Mouse (Mus musculus): ENCODE measurements around the gene Alkbh5. TPM values are rescaled to one million over a fixed set of nuclear protein-coding genes. Genes with fewer than 3 reads are reported as not detected.
"Not testable (repeated sequence)": the region's sequence is repeated elsewhere in the genome, so short reads cannot be mapped to it uniquely, and the experiment has no call there.

The Alkbh5 gene
- polyA plus RNA-seq, 1 experiment from 2014 or later = 29.7 TPM

DNA sequence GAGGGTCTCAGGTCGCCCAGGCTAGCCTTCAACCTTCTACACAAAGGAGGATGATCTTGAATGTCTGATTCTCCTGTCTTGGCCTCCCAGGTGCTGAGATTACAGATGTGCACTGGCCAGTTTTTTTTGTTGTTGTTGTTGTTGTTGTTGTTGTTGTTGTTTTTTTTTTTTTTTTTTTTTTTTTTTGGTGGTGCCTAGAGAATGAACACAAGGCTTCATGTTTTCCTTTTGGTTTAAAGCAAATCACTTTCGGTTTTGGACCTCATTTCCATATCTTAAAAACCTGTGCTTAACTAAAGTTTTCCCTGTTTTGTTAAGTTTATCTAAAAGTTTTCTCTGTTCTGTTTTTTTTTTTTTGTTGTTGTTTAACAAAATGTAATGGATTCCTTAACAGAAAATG is 3.4 kb downstream of the Alkbh5 start:
- peak overlapping the region; percentile 76 for H3K4me2 ChIP-seq (ENCODE audit: low read depth)
- peaks cover 17% of the 10 kb centered on the region for H3K4me1 ChIP-seq (ENCODE audit: control insufficient read depth, insufficient read depth, low read length)
- H3K9me3 ChIP-seq (ENCODE audit: control insufficient read depth, low read length) = no peaks in the 10 kb centered on the region
- WGBS = 3% methylated on average over 2 of the region's 2 CpGs
- H3K4me3 ChIP-seq (ENCODE audit: low read depth, low read length) = peak overlapping the region; percentile 96
- H3K36me3 ChIP-seq (ENCODE audit: control insufficient read depth, insufficient read depth, low read length) = no peaks in the 10 kb centered on the region
- no peak overlapping the region for H3K9ac ChIP-seq (ENCODE audit: low read length)
- no peak overlapping the region for H3K27ac ChIP-seq (ENCODE audit: low read depth, low read length)
- DNase-seq (ENCODE audit: low spot score) (no peak), ATAC-seq (ENCODE audit: insufficient read depth, low FRiP score, low TSS enrichment) (no peak)
- no peaks in the 10 kb centered on the region for H3K27me3 ChIP-seq (ENCODE audit: control insufficient read depth, insufficient read depth, low read length)

DNA sequence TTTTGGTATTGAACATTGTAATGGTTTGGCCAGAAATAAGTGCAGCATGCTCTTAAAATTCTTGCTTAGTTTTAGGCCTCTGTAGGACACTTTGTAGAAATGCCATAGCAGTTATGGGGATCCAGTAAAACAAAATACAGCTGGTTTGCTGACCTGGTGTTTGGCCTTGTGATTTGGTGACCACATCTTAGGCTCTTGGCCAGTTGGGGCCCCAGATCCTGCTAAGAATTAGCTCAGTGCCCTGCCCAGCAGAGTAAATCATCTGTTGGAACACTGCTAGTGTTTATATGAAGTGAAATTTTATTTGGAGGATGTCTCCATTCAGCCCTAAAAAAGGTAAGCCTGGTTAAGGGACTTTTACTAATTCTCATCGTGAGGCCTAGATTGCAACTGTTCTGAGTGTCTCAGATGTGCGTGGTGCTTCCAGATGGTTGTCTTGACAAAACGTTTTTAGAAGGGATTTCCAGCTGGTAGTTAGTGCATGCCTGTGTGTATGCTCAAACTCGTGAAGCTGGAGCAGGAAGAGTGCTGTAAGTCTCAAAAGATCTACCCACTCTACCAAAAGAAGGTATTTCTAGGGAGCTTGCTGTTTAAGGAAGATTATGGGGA is 3.9 kb downstream of the Alkbh5 start:
- no peak for DNase-seq (ENCODE audit: low spot score)
- Histone ChIP-seq H3K4me3 (ENCODE audit: low read depth, low read length) (peak overlapping the region; percentile 34), H3K4me2 (ENCODE audit: low read depth) (peak overlapping the region; percentile 76), H3K9me3 (ENCODE audit: control insufficient read depth, low read length) (no peaks in the 10 kb centered on the region), H3K9ac (ENCODE audit: low read length) (peak overlapping the region; percentile 16; the same call in 1 of the 2 replicates), H3K27ac (ENCODE audit: low read depth, low read length) (no peak overlapping the region), H3K4me1 (ENCODE audit: control insufficient read depth, insufficient read depth, low read length) (peaks cover 17% of the 10 kb centered on the region), H3K36me3 (ENCODE audit: control insufficient read depth, insufficient read depth, low read length) (no peaks in the 10 kb centered on the region), H3K27me3 (ENCODE audit: control insufficient read depth, insufficient read depth, low read length) (no peaks in the 10 kb centered on the region)
- no peak for ATAC-seq (ENCODE audit: insufficient read depth, low FRiP score, low TSS enrichment)
- WGBS = 14% methylated on average over 4 of the region's 4 CpGs

DNA sequence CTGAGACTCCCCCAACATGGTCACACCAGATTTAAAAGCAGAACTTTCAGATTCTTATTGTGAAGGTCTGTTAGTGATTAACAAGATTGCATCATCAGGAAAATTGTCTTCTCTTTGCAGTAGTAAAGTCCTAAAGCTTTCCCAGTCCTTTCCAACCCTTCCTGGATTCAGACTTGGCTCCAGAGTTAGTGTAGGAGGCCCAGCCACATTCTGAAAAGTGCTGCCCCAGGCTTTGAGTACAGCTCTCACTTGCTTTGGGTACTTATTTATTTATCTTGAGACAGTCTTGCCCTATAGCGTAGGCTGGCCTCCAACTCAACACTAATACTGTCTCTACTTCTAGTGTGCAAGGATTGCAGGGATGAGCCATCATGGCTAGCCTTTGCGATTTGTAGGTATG is 4.6 kb downstream of the Alkbh5 start:
- no peak overlapping the region for H3K9ac ChIP-seq (ENCODE audit: low read length)
- no peaks in the 10 kb centered on the region for H3K36me3 ChIP-seq (ENCODE audit: control insufficient read depth, insufficient read depth, low read length)
- ATAC-seq (ENCODE audit: insufficient read depth, low FRiP score, low TSS enrichment) = no peak
- H3K4me3 ChIP-seq (ENCODE audit: low read depth, low read length) = peak overlapping the region; percentile 34
- peaks cover 17% of the 10 kb centered on the region for H3K4me1 ChIP-seq (ENCODE audit: control insufficient read depth, insufficient read depth, low read length)
- H3K27ac ChIP-seq (ENCODE audit: low read depth, low read length) = no peak overlapping the region
- H3K4me2 ChIP-seq (ENCODE audit: low read depth) = peak overlapping the region; percentile 76
- H3K9me3 ChIP-seq (ENCODE audit: control insufficient read depth, low read length) = no peaks in the 10 kb centered on the region
- H3K27me3 ChIP-seq (ENCODE audit: control insufficient read depth, insufficient read depth, low read length) = no peaks in the 10 kb centered on the region
- WGBS = 63% methylated on average over 2 of the region's 2 CpGs
- no peak for DNase-seq (ENCODE audit: low spot score)

DNA sequence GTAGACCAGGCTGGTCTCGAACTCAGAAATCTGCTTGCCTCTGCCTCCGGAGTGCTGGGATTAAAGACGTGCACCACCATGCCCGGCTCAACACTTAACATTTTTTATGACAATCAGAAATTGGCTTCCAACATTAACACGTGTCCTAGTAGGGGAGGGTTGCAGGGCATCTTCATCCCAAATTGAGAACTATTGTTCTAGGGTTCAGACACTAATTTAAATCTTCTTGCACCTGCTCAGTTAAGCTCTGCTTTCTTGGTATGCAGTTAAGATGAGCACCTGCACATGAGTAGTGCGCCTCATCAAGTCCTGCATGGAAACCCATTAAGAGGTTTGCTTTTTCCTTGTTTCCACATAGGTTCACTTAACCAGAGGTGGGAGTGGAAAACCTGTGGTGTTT is 5.7 kb downstream of the Alkbh5 start:
- WGBS = 85% methylated on average over 6 of the region's 6 CpGs
- peaks cover 11% of the 10 kb centered on the region for H3K4me1 ChIP-seq (ENCODE audit: control insufficient read depth, insufficient read depth, low read length)
- no peak overlapping the region for H3K4me3 ChIP-seq (ENCODE audit: low read depth, low read length)
- DNase-seq (ENCODE audit: low spot score) (no peak), ATAC-seq (ENCODE audit: insufficient read depth, low FRiP score, low TSS enrichment) (no peak)
- no peak overlapping the region for H3K4me2 ChIP-seq (ENCODE audit: low read depth)
- no peaks in the 10 kb centered on the region for H3K27me3 ChIP-seq (ENCODE audit: control insufficient read depth, insufficient read depth, low read length)
- H3K36me3 ChIP-seq (ENCODE audit: control insufficient read depth, insufficient read depth, low read length) = no peaks in the 10 kb centered on the region
- no peak overlapping the region for H3K9ac ChIP-seq (ENCODE audit: low read length)
- H3K27ac ChIP-seq (ENCODE audit: low read depth, low read length) = no peak overlapping the region
- no peaks in the 10 kb centered on the region for H3K9me3 ChIP-seq (ENCODE audit: control insufficient read depth, low read length)

DNA sequence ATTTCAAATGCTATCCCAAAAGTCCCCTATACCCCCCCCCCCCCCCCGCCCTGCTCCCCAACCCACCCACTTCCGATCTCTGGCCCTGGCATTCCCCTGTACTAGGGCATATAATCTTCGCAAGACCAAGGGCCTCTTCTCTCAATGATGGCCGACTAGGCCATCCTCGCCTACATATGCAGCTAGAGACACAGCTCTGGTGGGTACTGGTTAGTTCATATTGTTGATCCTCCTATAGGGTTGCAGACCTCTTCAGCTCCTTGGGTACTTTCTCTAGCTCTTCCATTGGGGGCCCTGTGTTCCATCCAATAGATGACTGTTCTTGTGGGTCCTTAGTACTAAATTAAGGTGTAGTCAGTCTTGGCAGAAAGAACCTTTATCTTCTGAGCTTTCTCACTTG is 7.0 kb downstream of the Alkbh5 start:
- H3K4me1 ChIP-seq (ENCODE audit: control insufficient read depth, insufficient read depth, low read length) = peaks cover 11% of the 10 kb centered on the region
- not testable (repeated sequence) for DNase-seq (ENCODE audit: low spot score); H3K4me2 ChIP-seq (ENCODE audit: low read depth); ATAC-seq (ENCODE audit: insufficient read depth, low FRiP score, low TSS enrichment); H3K9me3 ChIP-seq (ENCODE audit: control insufficient read depth, low read length); H3K4me3 ChIP-seq (ENCODE audit: low read depth, low read length); H3K36me3 ChIP-seq (ENCODE audit: control insufficient read depth, insufficient read depth, low read length); H3K9ac ChIP-seq (ENCODE audit: low read length); H3K27me3 ChIP-seq (ENCODE audit: control insufficient read depth, insufficient read depth, low read length); H3K27ac ChIP-seq (ENCODE audit: low read depth, low read length)
- WGBS = 90% methylated on average over 4 of the region's 5 CpGs

DNA sequence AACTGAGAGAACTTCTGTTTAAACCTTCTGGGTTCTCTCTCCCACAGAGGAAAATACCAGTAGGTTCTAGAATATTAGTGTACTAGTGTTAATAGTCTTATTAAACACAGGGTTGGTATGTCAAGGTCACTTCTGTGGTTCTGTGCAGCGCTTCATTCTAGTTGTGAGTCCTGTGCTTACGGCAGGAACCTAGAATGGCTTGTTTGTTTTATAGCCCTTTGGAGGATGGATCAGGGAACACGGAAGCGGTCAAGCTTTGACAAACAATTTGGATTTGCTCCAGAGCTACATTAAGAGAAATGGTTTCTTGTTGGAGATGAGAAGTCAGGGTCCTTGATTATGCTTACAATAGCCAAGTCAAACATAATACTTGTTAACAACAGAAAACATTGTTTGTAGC is 9.3 kb downstream of the Alkbh5 start:
- DNase-seq (ENCODE audit: low spot score) (no peak), ATAC-seq (ENCODE audit: insufficient read depth, low FRiP score, low TSS enrichment) (no peak)
- no peaks in the 10 kb centered on the region for H3K27me3 ChIP-seq (ENCODE audit: control insufficient read depth, insufficient read depth, low read length)
- H3K27ac ChIP-seq (ENCODE audit: low read depth, low read length) = no peak overlapping the region
- H3K9ac ChIP-seq (ENCODE audit: low read length) = no peak overlapping the region
- no peak overlapping the region for H3K4me3 ChIP-seq (ENCODE audit: low read depth, low read length)
- WGBS = 86% methylated on average over 4 of the region's 4 CpGs
- no peak overlapping the region for H3K4me2 ChIP-seq (ENCODE audit: low read depth)
- H3K4me1 ChIP-seq (ENCODE audit: control insufficient read depth, insufficient read depth, low read length) = peaks cover 5% of the 10 kb centered on the region
- no peaks in the 10 kb centered on the region for H3K9me3 ChIP-seq (ENCODE audit: control insufficient read depth, low read length)
- 0 out of 2 replicates have a peak, but pooled peaks cover 5% of the 10 kb centered on the region for H3K36me3 ChIP-seq (ENCODE audit: control insufficient read depth, insufficient read depth, low read length)

DNA sequence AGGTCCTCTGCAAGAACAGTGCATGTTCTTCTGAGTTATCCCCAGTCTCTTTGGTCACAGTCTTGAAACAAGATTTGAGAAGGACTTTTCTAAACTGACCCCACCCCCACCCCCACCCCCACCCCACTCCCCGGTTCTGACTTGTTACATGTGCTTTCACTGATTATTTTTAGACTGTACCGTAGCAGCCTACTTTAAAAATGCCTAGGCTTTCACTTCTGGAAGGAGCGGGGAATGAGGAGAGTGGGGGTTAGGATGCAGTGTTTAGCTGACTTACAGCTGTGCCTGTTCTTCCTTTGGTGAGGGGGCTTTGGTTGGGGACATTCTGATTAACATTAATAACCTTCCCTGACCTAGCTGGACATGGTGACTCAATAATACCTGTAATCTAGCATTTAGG is 11.9 kb downstream of the Alkbh5 start:
- 100% methylated on average over 3 of the region's 3 CpGs for WGBS

DNA sequence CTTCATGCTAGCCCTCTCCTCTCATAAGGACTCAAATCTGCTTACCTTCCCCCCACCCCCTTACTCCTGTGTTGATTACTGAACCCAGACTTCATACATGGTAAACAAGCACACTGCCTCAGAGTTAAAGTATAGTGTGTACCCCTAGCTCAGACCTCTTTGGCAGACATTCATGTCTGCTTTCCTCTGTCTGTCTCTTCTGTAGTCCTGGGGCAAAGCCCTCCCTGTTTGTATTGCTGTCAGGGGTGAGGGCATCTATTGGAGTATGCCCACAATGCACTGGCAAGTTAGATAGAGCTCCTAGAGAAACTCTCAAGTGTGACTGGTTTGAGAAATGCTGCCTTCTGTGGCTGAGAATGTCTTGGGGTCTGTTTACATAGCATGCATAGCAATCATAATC is 16.9 kb downstream of the Alkbh5 start:
- Histone ChIP-seq H3K27me3 (ENCODE audit: control insufficient read depth, insufficient read depth, low read length) (no peaks in the 10 kb centered on the region), H3K9ac (ENCODE audit: low read length) (no peak overlapping the region), H3K9me3 (ENCODE audit: control insufficient read depth, low read length) (no peaks in the 10 kb centered on the region), H3K36me3 (ENCODE audit: control insufficient read depth, insufficient read depth, low read length) (peaks cover 18% of the 10 kb centered on the region), H3K4me2 (ENCODE audit: low read depth) (no peak overlapping the region), H3K27ac (ENCODE audit: low read depth, low read length) (no peak overlapping the region), H3K4me1 (ENCODE audit: control insufficient read depth, insufficient read depth, low read length) (no peaks in the 10 kb centered on the region), H3K4me3 (ENCODE audit: low read depth, low read length) (no peak overlapping the region)
- DNase-seq (ENCODE audit: low spot score) (no peak), ATAC-seq (ENCODE audit: insufficient read depth, low FRiP score, low TSS enrichment) (no peak)

More for the DNA sequence above, 11.9 kb downstream of the Alkbh5 start:
- Histone ChIP-seq H3K4me1 (ENCODE audit: control insufficient read depth, insufficient read depth, low read length) (no peaks in the 10 kb centered on the region), H3K9ac (ENCODE audit: low read length) (no peak overlapping the region), H3K27ac (ENCODE audit: low read depth, low read length) (no peak overlapping the region), H3K36me3 (ENCODE audit: control insufficient read depth, insufficient read depth, low read length) (peaks cover 7% of the 10 kb centered on the region; the same call in 1 of the 2 replicates), H3K4me2 (ENCODE audit: low read depth) (no peak overlapping the region), H3K4me3 (ENCODE audit: low read depth, low read length) (no peak overlapping the region), H3K27me3 (ENCODE audit: control insufficient read depth, insufficient read depth, low read length) (no peaks in the 10 kb centered on the region), H3K9me3 (ENCODE audit: control insufficient read depth, low read length) (no peaks in the 10 kb centered on the region)
- DNase-seq (ENCODE audit: low spot score) (no peak), ATAC-seq (ENCODE audit: insufficient read depth, low FRiP score, low TSS enrichment) (no peak)

DNA sequence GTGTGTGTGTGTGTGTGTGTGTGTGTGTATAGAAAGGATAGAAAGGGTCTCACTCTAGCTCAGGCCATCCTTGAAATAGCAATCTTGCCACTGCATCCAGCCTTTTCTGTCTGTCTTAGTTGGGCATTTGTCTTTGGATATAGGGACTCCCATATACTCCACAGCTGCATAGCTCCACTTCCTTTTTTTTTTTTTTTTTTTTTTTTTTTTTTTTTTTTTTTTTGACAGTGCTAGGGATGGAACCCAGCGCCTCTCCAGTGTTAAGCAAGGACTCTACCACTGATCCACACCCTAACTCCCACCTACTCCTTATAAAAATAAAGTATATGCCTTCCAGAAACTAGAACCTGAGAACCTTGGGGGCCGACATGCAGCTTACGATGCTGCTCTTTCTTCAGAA is 21.5 kb downstream of the Alkbh5 start:
- Histone ChIP-seq H3K9ac (ENCODE audit: low read length) (no peak overlapping the region), H3K27me3 (ENCODE audit: control insufficient read depth, insufficient read depth, low read length) (no peaks in the 10 kb centered on the region), H3K4me2 (ENCODE audit: low read depth) (no peak overlapping the region), H3K4me1 (ENCODE audit: control insufficient read depth, insufficient read depth, low read length) (no peaks in the 10 kb centered on the region), H3K27ac (ENCODE audit: low read depth, low read length) (no peak overlapping the region), H3K36me3 (ENCODE audit: control insufficient read depth, insufficient read depth, low read length) (peaks cover 13% of the 10 kb centered on the region), H3K9me3 (ENCODE audit: control insufficient read depth, low read length) (no peaks in the 10 kb centered on the region), H3K4me3 (ENCODE audit: low read depth, low read length) (no peak overlapping the region)
- 95% methylated on average over 3 of the region's 3 CpGs for WGBS
- no peak for ATAC-seq (ENCODE audit: insufficient read depth, low FRiP score, low TSS enrichment)
- no peak for DNase-seq (ENCODE audit: low spot score)
